Mouse (Mus musculus) heart, embryonic 15.5 days (tissue): ENCODE data around the gene Acot12. TPM values are rescaled to one million over a fixed set of nuclear protein-coding genes. Genes with fewer than 3 reads are reported as not detected.

Experiments used
- microRNA-seq: library from miRNA; unstranded; fragments of <30 nt; microRNA quantifications from one replicate; pipeline ENCODE4, GENCODE M21; 2016
- polyA plus RNA-seq: library from polyadenylated mRNA; unstranded; fragments of >200 nt; fragmentation: Nextera tagmentation; extraction: Ambion mirVana; gene quantifications from 2 replicates; pipeline ENCODE4 v1.2.1, GENCODE M21; 2015

Acot12 gene
- polyA plus RNA-seq, 1 experiment from 2014 or later = 0.08 TPM

Small RNA genes lying within 50 kb of the gene (microRNA-seq; reads per million reads assigned to microRNA genes)
- not detected for gene Gm27656

Other genes starting within 250 kb of the Acot12 start
- gene Zcchc9, start 66.2 kb downstream of the Acot12 start, polyA plus RNA-seq = 23.7 and 24.3 TPM in 2 replicates
- 43.4 and 52.3 TPM in 2 replicates for gene Ckmt2, start 135.4 kb downstream of the Acot12 start, polyA plus RNA-seq